Mouse (Mus musculus) embryonic facial prominence, embryonic 15.5 days (tissue): ENCODE measurements around the gene Pcp2. TPM values are rescaled to one million over a fixed set of nuclear protein-coding genes. Genes with fewer than 3 reads are reported as not detected.

ENCODE experiments used
- ATAC-seq: fragments of 200-750 bp; cut with Nextera tagmentation; 2 replicates; pipeline ENCODE4 v1.8.0; 2017; ENCODE audit warnings: low read depth, moderate TSS enrichment; ENCODE audit not compliant: insufficient number of reproducible peaks, low FRiP score, low TSS enrichment
- H3K27ac ChIP-seq: fragments of 300-500 bp; sonication (generic); replicated peaks from 2 replicates; pipeline ENCODE4 v1.5.1; 2015; ENCODE audit warnings: mild to moderate bottlenecking, inconsistent platforms
- H3K27me3 ChIP-seq: fragments of 300-500 bp; sonication (generic); 2 replicates; pipeline ENCODE4 v1.6.1; 2015; ENCODE audit warnings: inconsistent platforms
- H3K36me3 ChIP-seq: fragments of 300-500 bp; sonication (generic); 2 replicates; pipeline ENCODE4 v1.6.1; 2015; ENCODE audit warnings: mild to moderate bottlenecking, inconsistent platforms
- H3K4me1 ChIP-seq: fragments of 300-500 bp; sonication (generic); 2 replicates; pipeline ENCODE4 v1.6.1; 2015; ENCODE audit warnings: inconsistent platforms
- H3K4me2 ChIP-seq: fragments of 300-500 bp; sonication (generic); replicated peaks from 2 replicates; pipeline ENCODE4 v1.6.1; 2015; ENCODE audit warnings: mild to moderate bottlenecking, inconsistent platforms
- H3K4me3 ChIP-seq: fragments of 300-500 bp; sonication (generic); replicated peaks from 2 replicates; pipeline ENCODE4 v1.5.1; 2015; ENCODE audit warnings: mild to moderate bottlenecking, inconsistent platforms
- H3K9ac ChIP-seq: fragments of 300-500 bp; sonication (generic); 2 replicates; pipeline ENCODE4 v1.6.1; 2015; ENCODE audit warnings: inconsistent platforms
- H3K9me3 ChIP-seq: fragments of 300-500 bp; sonication (generic); replicated peaks from 2 replicates; pipeline ENCODE4 v1.6.1; 2016; ENCODE audit warnings: inconsistent platforms
- WGBS: fragments of 180-500 bp; shearing (Covaris S2); methylation state at CpG from one replicate; pipeline ENCODE4 v1.1.7; 2015; 5-methylcytosine and 5-hydroxymethylcytosine counted together
- polyA plus RNA-seq: library from polyadenylated mRNA; unstranded; fragments of >200 nt; fragmentation: Nextera tagmentation; extraction: Ambion mirVana; gene quantifications from 2 replicates; pipeline ENCODE4 v1.2.1, GENCODE M21; 2015

The Pcp2 gene
- polyA plus RNA-seq, 1 experiment from 2014 or later = 0.11 TPM

GRCm38 (mm10) chr8:3609816-3610150, 15.6 kb downstream of the Pcp2 start:
- Histone ChIP-seq H3K4me1 (peaks cover 8% of the 10 kb centered on the region; the same call in 1 of the 2 replicates), H3K9me3 (no peaks in the 10 kb centered on the region), H3K27ac (0 out of 2 replicates have a peak overlapping the region, but pooled peaks have one; percentile 48), H3K4me3 (no peak overlapping the region), H3K9ac (no peak overlapping the region), H3K27me3 (no peaks in the 10 kb centered on the region), H3K36me3 (peaks cover 73% of the 10 kb centered on the region), H3K4me2 (no peak overlapping the region)
- ATAC-seq = peak; percentile 11; the same call in 1 of the 2 replicates
- 56% methylated on average over 6 of the region's 6 CpGs for WGBS

DNA sequence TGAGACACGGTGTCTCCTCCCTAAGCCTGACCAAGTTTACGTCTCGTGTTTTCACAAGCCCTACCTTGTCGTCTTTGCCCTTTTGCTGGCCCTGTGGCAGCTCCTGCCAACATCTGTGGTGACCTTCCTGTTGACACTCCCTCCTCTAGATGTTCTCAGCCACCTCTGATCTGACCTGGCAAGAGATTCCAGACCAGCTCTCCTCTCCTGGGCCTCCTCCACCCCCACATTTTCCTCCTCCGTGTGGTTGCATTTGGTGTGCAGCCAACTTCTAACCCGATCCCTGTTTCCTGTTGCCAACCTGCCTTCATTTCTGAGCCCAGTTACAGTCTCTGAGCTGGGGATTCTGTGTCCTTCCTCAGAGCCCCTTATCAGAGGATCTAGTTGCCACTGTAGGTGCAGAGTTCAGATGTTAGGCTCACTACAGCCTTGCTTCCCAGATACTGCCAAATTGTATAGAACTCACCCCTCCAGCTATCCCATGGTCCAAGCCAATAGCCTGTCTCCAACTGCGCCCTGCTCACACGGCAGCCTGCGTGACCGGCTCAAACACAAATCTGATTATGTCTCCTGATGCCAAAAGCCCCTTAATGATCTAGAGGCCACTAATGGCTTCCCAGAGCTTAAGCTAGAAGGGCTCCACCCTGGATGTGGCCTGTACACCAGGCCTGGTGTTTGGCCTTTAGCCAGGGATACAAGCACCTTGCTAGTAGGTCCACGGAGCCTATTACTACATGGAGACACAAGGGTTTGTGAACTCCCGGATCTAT, 16.1 kb downstream of the Pcp2 start:
- ATAC-seq = no peak
- Histone ChIP-seq H3K4me1 (peaks cover 8% of the 10 kb centered on the region; the same call in 1 of the 2 replicates), H3K27ac (peak overlapping the region; percentile 48), H3K27me3 (no peaks in the 10 kb centered on the region), H3K9ac (no peak overlapping the region), H3K4me3 (no peak overlapping the region), H3K9me3 (no peaks in the 10 kb centered on the region), H3K36me3 (peaks cover 70% of the 10 kb centered on the region), H3K4me2 (no peak overlapping the region)
- WGBS = 71% methylated on average over 12 of the region's 12 CpGs

- no peak overlapping the region for H3K4me3 ChIP-seq
- peaks cover 8% of the 10 kb centered on the region; the same call in 1 of the 2 replicates for H3K4me1 ChIP-seq
- H3K9me3 ChIP-seq = no peaks in the 10 kb centered on the region
- no peak overlapping the region for H3K4me2 ChIP-seq
- H3K27me3 ChIP-seq = no peaks in the 10 kb centered on the region
- H3K36me3 ChIP-seq = peaks cover 62% of the 10 kb centered on the region
- no peak for ATAC-seq
- 88% methylated on average over 7 of the region's 7 CpGs for WGBS
- no peak overlapping the region for H3K9ac ChIP-seq
- no peak overlapping the region for H3K27ac ChIP-seq
These were observed 17.5 kb downstream of the Pcp2 start for GRCm38 (mm10) chr8:3607822-3608221.

GRCm38 (mm10) chr8:3606593-3606992, 18.8 kb downstream of the Pcp2 start:
- 76% methylated on average over 16 of the region's 16 CpGs for WGBS
- Histone ChIP-seq H3K27me3 (no peaks in the 10 kb centered on the region), H3K9me3 (no peaks in the 10 kb centered on the region), H3K9ac (no peak overlapping the region), H3K4me3 (no peak overlapping the region), H3K4me2 (no peak overlapping the region), H3K27ac (0 out of 2 replicates have a peak overlapping the region, but pooled peaks have one; percentile 11), H3K4me1 (peaks cover 8% of the 10 kb centered on the region; the same call in 1 of the 2 replicates), H3K36me3 (peaks cover 58% of the 10 kb centered on the region)
- ATAC-seq = no peak

- WGBS = 78% methylated on average over 13 of the region's 13 CpGs
- no peaks in the 10 kb centered on the region for H3K27me3 ChIP-seq
- H3K4me3 ChIP-seq = no peak overlapping the region
- no peaks in the 10 kb centered on the region for H3K9me3 ChIP-seq
- H3K4me2 ChIP-seq = no peak overlapping the region
- H3K36me3 ChIP-seq = peaks cover 42% of the 10 kb centered on the region
- H3K9ac ChIP-seq = no peak overlapping the region
- ATAC-seq = no peak
- no peak overlapping the region for H3K27ac ChIP-seq
- no peaks in the 10 kb centered on the region for H3K4me1 ChIP-seq
These were observed 21.9 kb downstream of the Pcp2 start for GRCm38 (mm10) chr8:3603439-3603838.

DNA sequence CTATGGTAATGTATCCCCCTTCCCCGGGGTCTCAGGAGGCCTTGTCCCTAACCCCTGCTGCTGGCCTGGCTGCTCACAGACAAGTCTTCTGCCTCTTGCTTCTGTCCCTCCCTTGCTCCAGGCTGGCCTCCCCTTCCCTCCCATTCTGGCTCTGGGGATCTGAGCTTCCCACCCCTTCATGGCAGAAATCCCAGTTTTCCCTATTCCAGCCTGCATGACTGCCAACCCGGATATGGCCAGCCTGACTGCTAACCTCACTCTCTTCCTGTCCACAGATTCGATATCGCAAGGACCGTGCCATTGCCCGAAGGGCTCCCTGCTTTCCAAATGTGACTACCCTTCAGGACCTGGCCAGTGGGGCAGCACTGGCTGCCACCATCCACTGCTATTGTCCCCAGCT, 24.9 kb downstream of the Pcp2 start:
- no peaks in the 10 kb centered on the region for H3K9me3 ChIP-seq
- H3K9ac ChIP-seq = no peak overlapping the region
- WGBS = 86% methylated on average over 6 of the region's 6 CpGs
- H3K4me1 ChIP-seq = 0 out of 2 replicates have a peak, but pooled peaks cover 3% of the 10 kb centered on the region
- peaks cover 31% of the 10 kb centered on the region for H3K36me3 ChIP-seq
- H3K4me3 ChIP-seq = no peak overlapping the region
- no peak overlapping the region for H3K27ac ChIP-seq
- no peak overlapping the region for H3K4me2 ChIP-seq
- ATAC-seq = no peak; the same call in 1 of the 2 replicates
- no peaks in the 10 kb centered on the region for H3K27me3 ChIP-seq

- H3K27me3 ChIP-seq = no peaks in the 10 kb centered on the region
- no peak for ATAC-seq
- 0 out of 2 replicates have a peak, but pooled peaks cover 3% of the 10 kb centered on the region for H3K4me1 ChIP-seq
- 50% methylated on average over 1 of the region's 1 CpGs for WGBS
- H3K9me3 ChIP-seq = no peaks in the 10 kb centered on the region
- no peak overlapping the region for H3K27ac ChIP-seq
- H3K36me3 ChIP-seq = peaks cover 28% of the 10 kb centered on the region
- no peak overlapping the region for H3K9ac ChIP-seq
- no peak overlapping the region for H3K4me3 ChIP-seq
- H3K4me2 ChIP-seq = no peak overlapping the region
These were observed 26.1 kb downstream of the Pcp2 start for GRCm38 (mm10) chr8:3599219-3599618.

DNA sequence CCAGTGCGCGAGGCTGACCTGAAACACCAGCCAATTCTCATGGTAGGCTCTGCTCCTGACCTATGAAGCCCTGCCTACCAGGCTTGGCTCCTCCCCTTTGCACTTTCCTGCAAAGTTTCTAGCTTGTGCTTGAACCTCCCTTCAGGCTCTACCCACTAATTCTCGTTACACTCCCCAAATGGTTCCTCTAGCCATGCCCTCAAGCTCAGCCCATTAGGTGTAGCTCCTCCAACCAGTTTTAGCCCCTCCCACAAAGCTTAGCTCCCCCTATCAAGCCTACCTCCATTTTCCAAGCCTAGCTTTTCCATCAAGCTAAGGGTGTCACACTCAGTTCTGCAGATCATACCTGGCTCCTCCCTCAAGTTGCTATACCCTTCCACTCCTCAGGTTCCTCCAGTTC, 27.3 kb downstream of the Pcp2 start:
- no peaks in the 10 kb centered on the region for H3K9me3 ChIP-seq
- H3K4me3 ChIP-seq = no peak overlapping the region
- H3K27me3 ChIP-seq = no peaks in the 10 kb centered on the region
- no peak overlapping the region for H3K9ac ChIP-seq
- H3K4me1 ChIP-seq = peaks cover 7% of the 10 kb centered on the region; the same call in 1 of the 2 replicates
- WGBS = 65% methylated on average over 3 of the region's 3 CpGs
- H3K27ac ChIP-seq = no peak overlapping the region
- peaks cover 22% of the 10 kb centered on the region for H3K36me3 ChIP-seq
- ATAC-seq = no peak
- H3K4me2 ChIP-seq = no peak overlapping the region

DNA sequence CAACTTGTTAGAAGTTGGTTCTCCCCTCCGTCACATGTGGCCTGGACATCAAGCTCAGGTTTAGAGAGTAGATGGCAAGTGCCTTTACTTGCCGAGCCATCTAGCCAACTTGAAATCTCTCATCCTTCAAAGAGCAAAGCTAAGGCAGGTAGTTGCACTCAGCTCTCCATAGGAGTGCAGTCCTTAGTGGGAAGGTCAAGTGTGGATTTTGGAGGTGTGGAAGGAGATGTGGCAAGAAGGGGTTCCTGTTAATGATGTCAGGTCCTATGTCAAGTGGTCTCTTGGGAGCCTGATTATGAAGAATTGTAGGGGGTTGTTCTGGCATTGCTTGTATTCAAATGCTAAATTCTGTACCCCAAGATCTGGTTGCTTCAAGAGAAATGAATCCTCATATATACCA, 30.9 kb downstream of the Pcp2 start:
- Histone ChIP-seq H3K9ac (no peak overlapping the region), H3K4me3 (no peak overlapping the region), H3K27me3 (no peaks in the 10 kb centered on the region), H3K36me3 (peaks cover 5% of the 10 kb centered on the region; the same call in 1 of the 2 replicates), H3K9me3 (no peaks in the 10 kb centered on the region), H3K4me1 (peaks cover 7% of the 10 kb centered on the region; the same call in 1 of the 2 replicates), H3K4me2 (no peak overlapping the region), H3K27ac (no peak overlapping the region)
- 79% methylated on average over 2 of the region's 2 CpGs for WGBS
- no peak for ATAC-seq

GRCm38 (mm10) chr8:3593470-3593869, 31.9 kb downstream of the Pcp2 start:
- Histone ChIP-seq H3K4me2 (no peak overlapping the region), H3K4me3 (no peak overlapping the region), H3K9me3 (no peaks in the 10 kb centered on the region), H3K27me3 (no peaks in the 10 kb centered on the region), H3K27ac (no peak overlapping the region), H3K9ac (no peak overlapping the region), H3K4me1 (peaks cover 8% of the 10 kb centered on the region; the same call in 1 of the 2 replicates), H3K36me3 (no peaks in the 10 kb centered on the region)
- 63% methylated on average over 3 of the region's 3 CpGs for WGBS
- ATAC-seq = no peak

DNA sequence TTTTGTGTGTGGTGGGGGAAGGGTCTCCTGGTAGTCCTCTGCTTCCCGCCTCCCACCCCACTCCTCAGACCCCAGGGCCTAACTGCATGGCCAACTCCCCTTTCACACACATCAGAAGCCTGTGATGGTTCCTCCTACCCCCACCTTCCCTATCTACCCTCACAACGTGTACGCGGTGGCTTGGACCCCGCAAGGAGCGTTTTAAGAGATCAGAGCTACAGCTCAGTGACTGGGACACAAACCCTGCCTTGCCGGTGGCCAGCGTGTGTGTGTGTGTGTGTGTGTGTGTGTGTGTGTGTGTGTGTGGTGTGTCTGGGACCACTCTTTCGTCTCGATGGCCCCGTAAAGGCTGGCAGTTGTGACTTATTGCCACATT, 37.1 kb downstream of the Pcp2 start:
- peak overlapping the region; percentile 93 for H3K4me2 ChIP-seq
- WGBS = 1% methylated on average over 11 of the region's 11 CpGs
- H3K9ac ChIP-seq = peak overlapping the region; percentile 65
- H3K4me3 ChIP-seq = peak overlapping the region; percentile 71
- no peaks in the 10 kb centered on the region for H3K9me3 ChIP-seq
- peaks cover 4% of the 10 kb centered on the region for H3K27me3 ChIP-seq
- 0 out of 2 replicates have a peak, but pooled peaks have one; percentile 17 for ATAC-seq
- peak overlapping the region; percentile 83 for H3K27ac ChIP-seq
- H3K36me3 ChIP-seq = no peaks in the 10 kb centered on the region
- H3K4me1 ChIP-seq = peaks cover 15% of the 10 kb centered on the region
